Mouse (Mus musculus) cerebellum, postnatal 10 days (tissue): ENCODE results near the gene Ndufaf8.

ENCODE experiments used
- DNase-seq, 2 experiments: peaks; one replicate each; pipeline ENCODE4 v3.0.0; 2021; ENCODE audit warnings: mixed read lengths in 2 of 2

Ndufaf8 gene

DNA sequence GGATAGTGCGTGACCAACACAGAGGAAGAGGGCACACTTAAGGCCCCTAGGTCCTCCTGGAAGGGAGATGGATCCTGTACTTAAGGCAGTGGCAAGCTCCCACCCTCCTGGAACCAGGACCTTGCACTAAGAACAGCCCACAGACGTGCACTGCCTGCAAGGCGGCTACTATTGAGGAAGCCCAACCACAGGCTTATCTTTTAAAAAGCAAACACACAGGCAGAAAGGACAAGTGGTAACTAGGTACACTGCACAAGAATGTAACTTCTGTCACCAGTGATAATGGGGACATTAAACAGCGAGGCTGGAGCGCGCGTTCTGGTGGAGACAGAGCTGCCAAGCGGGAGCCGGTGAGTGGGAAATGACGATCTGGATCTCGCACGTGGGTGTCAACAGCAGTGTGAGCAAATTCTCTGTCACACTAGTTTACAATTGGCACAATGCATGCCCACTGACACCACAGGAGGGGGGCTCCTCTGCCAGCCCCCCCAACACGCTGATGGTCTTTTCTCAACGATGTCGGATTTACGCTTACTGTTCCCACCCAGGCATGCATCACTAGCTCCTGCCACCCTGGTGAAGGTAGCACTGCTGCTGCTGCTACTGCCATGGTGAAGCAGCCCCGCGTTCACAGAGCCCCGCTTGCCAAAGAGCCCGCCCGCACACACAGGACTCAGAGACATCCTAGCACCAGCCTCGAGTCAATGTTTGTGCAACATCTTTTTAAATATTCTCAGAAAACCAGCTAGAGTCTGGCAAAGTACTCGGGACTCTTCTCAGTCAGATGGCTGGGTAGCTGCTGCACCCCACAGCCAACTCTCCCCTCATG lies 38.3 kb downstream of the Ndufaf8 start:
- peak in 1 of 2 experiments; percentile 33 for DNase-seq

DNA sequence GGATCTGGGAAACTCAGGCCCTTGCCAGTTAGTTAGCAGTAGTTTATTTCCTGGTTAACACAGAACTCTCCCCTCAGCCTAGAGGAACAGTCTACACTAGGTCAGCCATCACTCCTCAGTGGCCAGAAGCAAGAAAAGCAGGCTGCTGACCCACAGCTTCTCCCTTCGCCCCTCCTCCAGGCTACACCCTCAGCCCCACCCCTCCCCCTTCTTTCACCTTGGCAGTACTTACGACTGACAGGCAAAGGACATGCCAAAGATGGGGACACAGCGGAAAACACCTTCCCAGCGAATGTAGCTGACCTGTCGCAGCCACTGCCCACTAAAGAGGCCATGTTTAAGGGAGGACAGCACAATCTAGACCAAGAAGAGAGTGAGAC lies 38.9 kb downstream of the Ndufaf8 start:
- DNase-seq: peak; percentile 49 to 55

DNA sequence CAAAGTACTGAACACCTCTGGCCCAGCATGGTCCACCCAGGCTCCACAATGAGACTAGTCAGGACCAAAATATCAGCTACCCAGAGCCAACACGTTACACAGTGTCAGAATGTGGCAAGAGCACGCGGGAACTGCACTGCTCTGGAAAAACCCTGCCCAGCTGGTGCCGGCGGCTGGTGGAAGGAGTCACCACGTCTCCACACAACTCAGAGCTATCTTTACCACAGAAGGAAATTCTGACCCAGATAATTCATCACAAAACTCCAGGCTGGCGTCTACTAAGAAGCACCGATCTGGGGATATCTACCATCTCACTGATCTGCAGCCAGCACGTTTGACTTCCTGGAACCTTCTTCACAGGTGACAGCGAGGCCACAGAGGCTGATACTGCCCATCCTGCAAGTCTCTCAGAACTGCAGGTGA lies 40.6 kb downstream of the Ndufaf8 start:
- no peak for DNase-seq

DNA sequence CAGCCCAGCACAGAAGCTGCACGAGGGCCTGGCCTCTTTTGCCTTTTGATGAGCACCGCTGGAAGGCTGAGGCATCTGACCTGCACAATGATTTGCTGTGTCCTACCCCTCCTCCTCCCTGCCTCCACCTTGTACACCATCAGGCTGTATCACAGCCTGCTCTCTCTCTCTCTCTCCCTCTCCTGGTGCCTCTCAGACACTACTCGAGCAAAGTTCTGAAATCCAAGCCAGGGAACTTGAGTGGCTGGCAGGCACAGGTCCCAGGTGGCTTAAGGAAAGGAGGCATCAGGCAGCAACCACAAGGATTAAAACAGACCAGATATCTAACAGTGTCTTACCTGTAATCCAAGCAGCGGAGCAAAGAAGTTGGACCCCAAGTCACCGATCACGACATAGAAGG lies 41.5 kb downstream of the Ndufaf8 start:
- no peak for DNase-seq

DNA sequence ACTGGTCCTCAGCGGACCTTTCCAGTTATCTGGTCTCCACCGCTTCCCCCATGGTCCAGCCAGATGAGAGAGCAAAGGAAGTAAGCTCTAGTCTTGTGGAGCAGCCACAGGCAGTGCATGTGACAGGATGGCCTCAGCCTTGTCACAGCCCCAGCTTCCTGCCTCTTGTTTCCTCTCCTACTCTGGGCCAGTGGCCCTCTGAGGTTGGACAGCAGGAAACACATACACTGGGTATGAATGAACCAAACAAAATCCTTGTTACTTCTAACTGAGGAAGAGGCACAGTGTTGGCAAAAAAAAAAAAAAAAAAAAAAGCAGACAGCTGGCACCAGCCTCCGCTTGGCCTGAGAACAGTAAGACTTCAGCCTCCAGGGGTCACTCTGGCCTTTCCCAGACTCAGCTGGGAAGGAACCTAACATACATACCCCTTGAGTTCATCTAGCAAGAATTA lies 43.9 kb downstream of the Ndufaf8 start:
- DNase-seq: peak; percentile 46 to 49

DNA sequence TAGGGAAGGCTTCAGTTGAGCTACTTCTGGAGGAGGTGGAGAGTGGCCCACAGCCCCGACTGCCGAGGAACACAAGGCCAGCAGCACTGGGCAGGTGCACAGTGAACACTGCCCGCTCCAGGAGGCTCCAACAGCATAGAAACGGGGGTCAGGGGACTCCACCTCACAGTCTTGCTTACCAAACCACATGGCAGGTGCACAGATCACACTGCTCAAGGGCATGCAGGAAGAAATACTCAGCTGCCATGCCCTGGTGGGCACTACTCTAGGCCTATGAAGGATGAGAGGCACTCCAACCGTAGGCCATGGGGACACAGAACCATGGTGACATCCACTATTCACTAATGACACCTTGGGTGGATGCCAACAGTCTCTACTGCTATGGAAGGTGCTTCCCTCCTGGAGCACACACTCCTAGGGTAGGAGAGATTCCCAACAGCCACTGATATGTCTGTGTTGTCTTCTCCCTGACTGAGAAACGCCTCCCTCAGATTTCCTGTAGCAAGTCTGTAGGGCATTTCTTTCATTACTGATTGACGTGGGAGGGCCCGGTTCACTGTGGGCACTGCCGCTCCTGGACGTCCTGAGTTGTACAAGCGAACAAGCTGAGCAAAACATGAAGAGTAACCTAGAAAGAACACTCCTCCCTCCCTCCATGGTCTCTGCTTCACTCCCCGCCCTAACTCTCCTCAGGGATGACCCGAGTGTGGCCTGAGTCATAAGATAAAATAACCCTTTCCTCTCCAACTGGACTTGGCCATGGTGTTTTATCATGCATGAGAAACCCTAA lies 45.2 kb downstream of the Ndufaf8 start:
- no peak for DNase-seq

DNA sequence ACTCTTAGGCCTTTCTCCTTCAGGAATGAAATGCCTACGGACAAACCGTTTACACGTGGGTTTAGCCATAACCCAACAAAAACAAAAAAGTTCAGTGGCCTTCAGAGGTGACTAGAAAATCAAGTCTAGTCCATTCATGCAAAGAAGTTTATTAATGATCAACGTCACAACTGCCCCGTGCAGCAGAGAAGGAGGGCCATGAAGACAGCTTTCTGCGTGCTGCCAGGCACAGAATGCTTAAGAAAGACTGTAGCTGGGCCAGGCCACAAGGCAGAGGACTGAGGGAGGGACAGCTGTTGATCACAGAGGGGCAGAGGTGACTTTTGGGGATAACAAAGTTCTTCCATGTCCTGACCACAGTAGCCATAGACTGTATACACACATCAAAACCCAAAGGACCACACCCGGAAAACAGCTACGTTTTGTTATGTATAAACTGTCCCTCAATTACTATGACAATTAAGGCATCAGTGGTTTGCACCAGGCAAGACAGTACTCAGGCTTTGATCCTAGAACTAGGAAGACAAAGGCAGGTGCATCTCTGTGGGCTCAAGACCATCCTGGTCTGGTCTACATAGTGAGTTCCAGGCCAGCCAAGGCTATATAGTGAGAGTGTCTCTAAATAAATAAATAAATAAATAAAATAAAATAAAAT lies 49.6 kb downstream of the Ndufaf8 start:
- DNase-seq: no peak

DNA sequence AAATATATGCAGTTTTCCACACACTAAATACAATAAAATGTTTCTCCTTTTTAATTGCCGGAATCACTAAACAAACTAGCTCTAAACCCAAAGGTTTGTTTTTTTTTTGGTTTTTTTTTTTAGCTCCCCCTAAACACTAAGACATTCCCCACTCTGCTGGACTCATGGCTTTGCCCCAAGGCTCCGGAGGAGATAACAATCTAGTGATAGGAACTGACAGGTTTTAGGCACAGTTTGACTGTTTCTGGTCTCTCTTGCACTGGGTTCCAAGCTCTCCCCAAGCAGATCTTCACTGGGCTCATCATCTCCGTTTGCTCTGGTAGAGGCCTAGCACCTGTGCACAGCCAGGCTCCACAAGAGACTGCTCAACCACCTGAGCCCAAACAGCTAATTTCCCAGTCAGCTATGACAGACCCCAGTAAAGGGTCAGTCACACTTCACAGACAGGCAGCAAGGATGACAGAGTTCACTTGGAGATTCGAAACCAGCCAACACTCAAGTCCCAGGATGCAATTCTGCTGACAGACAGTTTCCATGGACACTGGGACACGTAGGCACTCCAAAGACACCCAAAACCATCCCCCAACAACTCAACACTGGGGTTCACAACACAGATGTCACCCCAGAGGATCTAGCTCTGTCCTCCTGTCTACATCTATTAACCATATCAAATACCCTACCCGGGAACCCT lies 50.9 kb downstream of the Ndufaf8 start:
- peak; percentile 56 to 67 for DNase-seq
